Mouse (Mus musculus): ENCODE results near the gene Arl15. TPM values are rescaled to one million over a fixed set of nuclear protein-coding genes. Genes with fewer than 3 reads are reported as not detected.

The Arl15 gene
- polyA plus RNA-seq, 1 experiment from 2014 or later, result 8.6 TPM

GRCm38 (mm10) chr13:114086325-114086724 is 292.0 kb downstream of the Arl15 start:
- Histone ChIP-seq H3K4me3 (ENCODE audit: low read depth, low read length) (no peak overlapping the region), H3K27ac (ENCODE audit: low read depth) (no peak overlapping the region), H3K27me3 (replicated peaks; ENCODE audit: control insufficient read depth, insufficient read depth, low read length) (no peaks in the 10 kb centered on the region), H3K4me1 (replicated peaks; ENCODE audit: control insufficient read depth, insufficient read depth, low read length) (no peaks in the 10 kb centered on the region), H3K4me2 (ENCODE audit: low read length) (no peak overlapping the region), H3K9ac (ENCODE audit: low read length) (no peak overlapping the region), H3K9me3 (ENCODE audit: control insufficient read depth, low read length) (no peaks in the 10 kb centered on the region), H3K36me3 (ENCODE audit: control insufficient read depth, insufficient read depth, low read length) (no peaks in the 10 kb centered on the region)
- 33% methylated on average over 5 of the region's 5 CpGs for WGBS
- DNase-seq (ENCODE audit: low spot score), result no peak
- ATAC-seq (replicated peaks; ENCODE audit: low FRiP score, low TSS enrichment, low read depth), result no peak

GRCm38 (mm10) chr13:114086801-114087200 is 292.5 kb downstream of the Arl15 start:
- no peak overlapping the region for H3K4me3 ChIP-seq (ENCODE audit: low read depth, low read length)
- no peaks in the 10 kb centered on the region for H3K4me1 ChIP-seq (replicated peaks; ENCODE audit: control insufficient read depth, insufficient read depth, low read length)
- H3K27me3 ChIP-seq (replicated peaks; ENCODE audit: control insufficient read depth, insufficient read depth, low read length), result no peaks in the 10 kb centered on the region
- WGBS, result 85% methylated on average over 5 of the region's 5 CpGs
- H3K9ac ChIP-seq (ENCODE audit: low read length), result no peak overlapping the region
- DNase-seq (ENCODE audit: low spot score) (no peak), ATAC-seq (replicated peaks; ENCODE audit: low FRiP score, low TSS enrichment, low read depth) (no peak)
- H3K4me2 ChIP-seq (ENCODE audit: low read length), result no peak overlapping the region
- H3K36me3 ChIP-seq (ENCODE audit: control insufficient read depth, insufficient read depth, low read length), result no peaks in the 10 kb centered on the region
- H3K27ac ChIP-seq (ENCODE audit: low read depth), result no peak overlapping the region
- no peaks in the 10 kb centered on the region for H3K9me3 ChIP-seq (ENCODE audit: control insufficient read depth, low read length)

GRCm38 (mm10) chr13:114087696-114088465 is 293.6 kb downstream of the Arl15 start:
- no peaks in the 10 kb centered on the region for H3K4me1 ChIP-seq (replicated peaks; ENCODE audit: control insufficient read depth, insufficient read depth, low read length)
- H3K36me3 ChIP-seq (ENCODE audit: control insufficient read depth, insufficient read depth, low read length), result no peaks in the 10 kb centered on the region
- no peaks in the 10 kb centered on the region for H3K9me3 ChIP-seq (ENCODE audit: control insufficient read depth, low read length)
- no peak overlapping the region for H3K27ac ChIP-seq (ENCODE audit: low read depth)
- DNase-seq (ENCODE audit: low spot score), result no peak
- H3K4me3 ChIP-seq (ENCODE audit: low read depth, low read length), result no peak overlapping the region
- no peak for ATAC-seq (replicated peaks; ENCODE audit: low FRiP score, low TSS enrichment, low read depth)
- no peaks in the 10 kb centered on the region for H3K27me3 ChIP-seq (replicated peaks; ENCODE audit: control insufficient read depth, insufficient read depth, low read length)
- 92% methylated on average over 10 of the region's 10 CpGs for WGBS
- no peak overlapping the region for H3K9ac ChIP-seq (ENCODE audit: low read length)
- H3K4me2 ChIP-seq (ENCODE audit: low read length), result no peak overlapping the region

GRCm38 (mm10) chr13:114090786-114091185 is 296.5 kb downstream of the Arl15 start:
- no peak overlapping the region for H3K27ac ChIP-seq (ENCODE audit: low read depth)
- 91% methylated on average over 6 of the region's 6 CpGs for WGBS
- H3K9ac ChIP-seq (ENCODE audit: low read length), result no peak overlapping the region
- H3K9me3 ChIP-seq (ENCODE audit: control insufficient read depth, low read length), result no peaks in the 10 kb centered on the region
- no peaks in the 10 kb centered on the region for H3K36me3 ChIP-seq (ENCODE audit: control insufficient read depth, insufficient read depth, low read length)
- H3K27me3 ChIP-seq (replicated peaks; ENCODE audit: control insufficient read depth, insufficient read depth, low read length), result no peaks in the 10 kb centered on the region
- H3K4me1 ChIP-seq (replicated peaks; ENCODE audit: control insufficient read depth, insufficient read depth, low read length), result no peaks in the 10 kb centered on the region
- ATAC-seq (replicated peaks; ENCODE audit: low FRiP score, low TSS enrichment, low read depth) (no peak), DNase-seq (ENCODE audit: low spot score) (no peak)
- H3K4me3 ChIP-seq (ENCODE audit: low read depth, low read length), result no peak overlapping the region
- H3K4me2 ChIP-seq (ENCODE audit: low read length), result no peak overlapping the region

- 69% methylated on average over 9 of the region's 9 CpGs for WGBS
- H3K9me3 ChIP-seq (ENCODE audit: control insufficient read depth, low read length), result no peaks in the 10 kb centered on the region
- H3K27ac ChIP-seq (ENCODE audit: low read depth), result no peak overlapping the region
- ATAC-seq (replicated peaks; ENCODE audit: low FRiP score, low TSS enrichment, low read depth) (no peak), DNase-seq (ENCODE audit: low spot score) (no peak)
- H3K27me3 ChIP-seq (replicated peaks; ENCODE audit: control insufficient read depth, insufficient read depth, low read length), result no peaks in the 10 kb centered on the region
- no peak overlapping the region for H3K4me2 ChIP-seq (ENCODE audit: low read length)
- H3K4me3 ChIP-seq (ENCODE audit: low read depth, low read length), result no peak overlapping the region
- no peaks in the 10 kb centered on the region for H3K4me1 ChIP-seq (replicated peaks; ENCODE audit: control insufficient read depth, insufficient read depth, low read length)
- H3K9ac ChIP-seq (ENCODE audit: low read length), result no peak overlapping the region
- H3K36me3 ChIP-seq (ENCODE audit: control insufficient read depth, insufficient read depth, low read length), result no peaks in the 10 kb centered on the region
Measured at GRCm38 (mm10) chr13:114091231-114091630, 296.9 kb downstream of the Arl15 start.

- 62% methylated on average over 7 of the region's 7 CpGs for WGBS
- Histone ChIP-seq H3K4me1 (replicated peaks; ENCODE audit: control insufficient read depth, insufficient read depth, low read length) (no peaks in the 10 kb centered on the region), H3K36me3 (ENCODE audit: control insufficient read depth, insufficient read depth, low read length) (no peaks in the 10 kb centered on the region), H3K9ac (ENCODE audit: low read length) (no peak overlapping the region), H3K27ac (ENCODE audit: low read depth) (no peak overlapping the region), H3K9me3 (ENCODE audit: control insufficient read depth, low read length) (no peaks in the 10 kb centered on the region), H3K4me3 (ENCODE audit: low read depth, low read length) (no peak overlapping the region), H3K4me2 (ENCODE audit: low read length) (no peak overlapping the region), H3K27me3 (replicated peaks; ENCODE audit: control insufficient read depth, insufficient read depth, low read length) (no peaks in the 10 kb centered on the region)
- ATAC-seq (replicated peaks; ENCODE audit: low FRiP score, low TSS enrichment, low read depth) (no peak), DNase-seq (ENCODE audit: low spot score) (no peak)
Measured at GRCm38 (mm10) chr13:114094151-114094875, 300.0 kb downstream of the Arl15 start.

- Histone ChIP-seq H3K4me2 (ENCODE audit: low read length) (no peak overlapping the region), H3K4me3 (ENCODE audit: low read depth, low read length) (no peak overlapping the region), H3K27ac (ENCODE audit: low read depth) (no peak overlapping the region), H3K4me1 (replicated peaks; ENCODE audit: control insufficient read depth, insufficient read depth, low read length) (no peaks in the 10 kb centered on the region), H3K9ac (ENCODE audit: low read length) (no peak overlapping the region), H3K27me3 (replicated peaks; ENCODE audit: control insufficient read depth, insufficient read depth, low read length) (no peaks in the 10 kb centered on the region), H3K9me3 (ENCODE audit: control insufficient read depth, low read length) (no peaks in the 10 kb centered on the region), H3K36me3 (ENCODE audit: control insufficient read depth, insufficient read depth, low read length) (no peaks in the 10 kb centered on the region)
- WGBS, result 91% methylated on average over 4 of the region's 4 CpGs
- ATAC-seq (replicated peaks; ENCODE audit: low FRiP score, low TSS enrichment, low read depth), result no peak
- DNase-seq (ENCODE audit: low spot score), result no peak
Measured at GRCm38 (mm10) chr13:114095440-114095839, 301.1 kb downstream of the Arl15 start.

- ATAC-seq (replicated peaks; ENCODE audit: low FRiP score, low TSS enrichment, low read depth) (no peak), DNase-seq (ENCODE audit: low spot score) (no peak)
- Histone ChIP-seq H3K4me1 (replicated peaks; ENCODE audit: control insufficient read depth, insufficient read depth, low read length) (no peaks in the 10 kb centered on the region), H3K4me2 (ENCODE audit: low read length) (no peak overlapping the region), H3K27ac (ENCODE audit: low read depth) (no peak overlapping the region), H3K4me3 (ENCODE audit: low read depth, low read length) (no peak overlapping the region), H3K9me3 (ENCODE audit: control insufficient read depth, low read length) (no peaks in the 10 kb centered on the region), H3K36me3 (ENCODE audit: control insufficient read depth, insufficient read depth, low read length) (no peaks in the 10 kb centered on the region), H3K9ac (ENCODE audit: low read length) (no peak overlapping the region), H3K27me3 (replicated peaks; ENCODE audit: control insufficient read depth, insufficient read depth, low read length) (no peaks in the 10 kb centered on the region)
Measured at GRCm38 (mm10) chr13:114096386-114096785, 302.1 kb downstream of the Arl15 start.

GRCm38 (mm10) chr13:114101155-114101554 is 306.9 kb downstream of the Arl15 start:
- no peak for ATAC-seq (replicated peaks; ENCODE audit: low FRiP score, low TSS enrichment, low read depth)
- no peak for DNase-seq (ENCODE audit: low spot score)

More at GRCm38 (mm10) chr13:114101155-114101554, 306.9 kb downstream of the Arl15 start:
- Histone ChIP-seq H3K4me3 (ENCODE audit: low read depth, low read length) (no peak overlapping the region), H3K4me2 (ENCODE audit: low read length) (no peak overlapping the region), H3K4me1 (replicated peaks; ENCODE audit: control insufficient read depth, insufficient read depth, low read length) (no peaks in the 10 kb centered on the region), H3K36me3 (ENCODE audit: control insufficient read depth, insufficient read depth, low read length) (no peaks in the 10 kb centered on the region), H3K27ac (ENCODE audit: low read depth) (no peak overlapping the region), H3K9me3 (ENCODE audit: control insufficient read depth, low read length) (no peaks in the 10 kb centered on the region), H3K9ac (ENCODE audit: low read length) (no peak overlapping the region), H3K27me3 (replicated peaks; ENCODE audit: control insufficient read depth, insufficient read depth, low read length) (no peaks in the 10 kb centered on the region)
- WGBS, result 69% methylated on average over 5 of the region's 5 CpGs

All from intestine, embryonic 14.5 days (tissue).